Mouse (Mus musculus) bone marrow, adult 2 months (tissue): Measurements from ENCODE around the gene Pcgf5.

ENCODE experiments used
- CTCF ChIP-seq: fragments of 200-500 bp; IDR thresholded peaks from 2 replicates; pipeline ENCODE4 v1.5.1; 2011; ENCODE audit warnings: low read length, control low read depth; ENCODE audit not compliant: control insufficient read depth, insufficient read depth
- POLR2A ChIP-seq: fragments of 200-500 bp; IDR thresholded peaks from 2 replicates; pipeline ENCODE4 v1.6.1; 2011; ENCODE audit warnings: low read depth, mild to moderate bottlenecking, control low read depth, low read length, borderline replicate concordance; ENCODE audit not compliant: control insufficient read depth

DNA sequence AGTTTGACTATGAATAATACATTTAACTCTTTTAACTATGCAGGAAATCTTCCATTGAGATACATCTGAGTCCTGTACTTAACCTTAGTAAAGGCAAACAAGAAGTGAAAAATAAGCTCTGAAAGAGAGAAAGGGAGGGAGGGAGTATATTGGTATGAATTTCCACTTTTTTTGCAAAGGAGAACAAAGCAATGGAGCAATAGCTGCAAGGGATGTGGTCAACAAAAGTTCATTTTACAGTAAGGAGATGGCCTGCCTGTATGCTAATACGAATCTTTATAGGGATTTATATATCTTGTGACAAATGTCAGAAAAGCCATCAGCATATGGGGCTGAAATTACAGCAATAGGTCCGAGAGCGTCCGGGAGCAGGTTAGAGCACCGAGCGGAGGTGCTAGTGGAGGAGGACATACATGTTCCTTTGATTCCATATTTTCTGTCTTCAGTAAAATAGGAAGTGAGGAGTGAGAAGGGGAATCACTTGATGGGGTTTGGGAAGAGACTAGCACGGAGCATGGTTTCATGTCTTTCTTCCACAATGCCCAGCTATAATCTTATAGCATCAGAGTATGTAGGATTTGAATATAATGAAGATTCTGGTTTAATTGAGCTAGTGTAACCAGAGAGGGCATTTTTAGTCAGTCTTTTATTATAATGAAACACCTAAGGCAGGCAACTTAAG, 79.2 kb downstream of the Pcgf5 start:
- TF ChIP-seq CTCF (no peak), POLR2A (no peak)
